12 mouse cellular contexts compared by ENCODE assay signal in the genomic region with DNA sequence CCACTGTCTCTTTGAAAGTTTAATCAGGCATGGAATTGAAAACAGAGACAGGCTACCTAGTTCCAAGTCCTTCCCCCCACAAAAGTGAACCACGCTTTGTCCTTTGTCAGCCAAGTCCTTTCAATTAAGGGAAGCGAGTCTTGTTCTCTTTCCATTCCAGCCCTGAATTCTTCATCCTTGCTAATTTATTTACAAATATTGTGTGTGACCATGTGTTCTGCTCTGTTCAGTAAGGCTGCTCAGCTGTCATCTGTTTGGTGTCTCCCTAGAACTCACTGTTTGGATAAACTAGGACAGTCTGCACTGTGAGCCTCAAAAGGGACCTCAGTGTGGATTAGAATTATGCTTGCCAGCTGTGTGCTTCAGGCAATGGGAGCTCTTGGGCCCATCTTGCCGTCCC.
DNase-seq lines count a peak whose midpoint lies in the region; ATAC-seq lines count a peak whose summit lies in the region.
"Had no signal": no experiment of that assay in that cellular context is flagged by ENCODE, and none has a peak within 500 bp of the region (broad histone marks: within the 10 kb centered on the region; RNA-seq: fewer than 3 reads in every experiment).

No protein-coding gene starts in this region.

- DNase-seq in cerebellum, adult 9-11 months: peak; percentile 3
- no peak for DNase-seq in cerebellum, adult 11 months
- peak; percentile 15 for DNase-seq in right cerebral cortex, adult 18-20 months
- DNase-seq in right cerebral cortex, postnatal 4 days: no peak
- peak; percentile 9 to 44 for DNase-seq in left cerebral cortex, postnatal 14 days (ENCODE audit: low spot score in 2 of 2)
- DNase-seq in kidney, postnatal 10 days: no peak
- DNase-seq in urinary bladder, postnatal 4 days (ENCODE audit: low spot score in 2 of 2): no peak
- DNase-seq: adrenal gland, adult 8-10 months; gastrocnemius, postnatal 25 days; kidney, postnatal 36 days had no signal

- intact Hi-C loops in left cerebral cortex, postnatal 14 days (cut with DNase I): no loop called here

- no peak for ATAC-seq in megakaryocyte, adult 5-6 weeks (ENCODE audit: poor library complexity, severe bottlenecking)
- ATAC-seq: liver, embryonic 12.5 days had no signal

Comparison
In these comparisons a context has a peak if more than half of its experiments do, and no peak if none do; other contexts are left out.
1. DNase-seq: peak in cerebellum, adult 9-11 months (single experiment), right cerebral cortex, adult 18-20 months (single experiment) and left cerebral cortex, postnatal 14 days (2 of 2); none in cerebellum, adult 11 months (single experiment), right cerebral cortex, postnatal 4 days (single experiment), kidney, postnatal 10 days (single experiment) and urinary bladder, postnatal 4 days (0 of 2).